Mouse (Mus musculus): ENCODE data around the gene Fryl.

The Fryl gene

GRCm38 (mm10) chr5:73192870-73193576, 63.4 kb downstream of the Fryl start:
- no peak for DNase-seq

DNA sequence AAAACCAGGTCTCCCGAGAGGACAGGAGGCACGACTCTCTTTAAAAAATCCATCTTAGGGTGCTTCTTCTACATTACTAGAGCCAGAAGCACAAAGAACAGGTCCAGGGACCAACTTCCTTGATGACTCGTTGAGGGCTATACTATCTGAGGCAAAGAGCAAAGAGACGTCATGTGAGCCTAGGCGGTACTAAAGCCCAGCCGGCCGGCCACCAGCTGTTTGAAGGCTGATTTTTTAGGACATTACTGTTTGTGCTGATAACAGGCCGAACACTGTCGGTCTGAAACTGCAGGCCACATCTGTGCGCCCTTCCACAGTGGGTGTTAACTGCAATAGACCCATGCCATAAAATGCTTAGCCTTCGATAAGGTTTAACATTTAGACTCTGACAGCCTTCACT, 64.7 kb downstream of the Fryl start:
- no peak for DNase-seq

- DNase-seq: no peak
These were observed 66.3 kb downstream of the Fryl start for GRCm38 (mm10) chr5:73190164-73190563.

GRCm38 (mm10) chr5:73189443-73190160, 66.8 kb downstream of the Fryl start:
- DNase-seq: no peak

- DNase-seq: no peak
These were observed 67.8 kb downstream of the Fryl start for GRCm38 (mm10) chr5:73188576-73188975.

GRCm38 (mm10) chr5:73188164-73188563, 68.3 kb downstream of the Fryl start:
- no peak for DNase-seq

DNA sequence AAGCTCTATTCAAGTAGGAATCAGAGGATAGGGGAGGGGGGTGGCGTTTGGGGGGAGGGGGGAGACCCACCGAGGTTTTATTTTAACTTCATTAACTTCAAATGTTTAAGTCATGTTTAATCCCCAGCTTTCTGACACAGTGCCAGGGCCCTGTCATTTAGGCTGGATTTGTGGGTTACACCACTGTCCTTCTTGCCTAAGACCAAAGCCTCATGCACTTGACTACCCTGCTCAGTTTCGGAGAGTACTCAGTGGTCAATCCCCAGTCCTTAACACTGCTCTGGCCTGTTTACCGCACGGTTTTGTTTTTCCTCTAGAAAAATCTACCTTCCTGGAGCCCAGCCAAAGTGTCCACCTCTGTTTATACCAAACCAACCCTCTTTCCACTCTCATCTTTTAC, 69.5 kb downstream of the Fryl start:
- DNase-seq: no peak

DNA sequence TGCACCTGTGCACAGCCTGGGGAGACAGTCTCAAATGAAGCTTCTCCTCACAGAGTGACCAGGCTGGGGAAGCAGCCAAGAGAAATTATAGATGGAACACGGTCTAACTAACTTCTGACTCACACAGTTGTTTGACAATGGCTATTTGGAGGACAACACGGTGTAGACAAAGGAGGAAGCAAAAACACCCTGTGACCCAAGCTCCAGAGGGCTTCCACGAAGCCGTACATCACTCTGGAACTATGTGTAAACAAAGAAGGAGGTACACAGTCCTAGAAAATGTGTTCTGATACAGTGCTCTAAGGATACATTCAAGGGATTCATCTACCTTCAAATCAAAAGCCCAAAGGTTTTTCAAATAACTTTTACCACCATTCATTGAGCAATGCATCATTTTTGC, 71.0 kb downstream of the Fryl start:
- no peak for DNase-seq

- DNase-seq: no peak
These were observed 73.5 kb downstream of the Fryl start for GRCm38 (mm10) chr5:73182701-73183447.

GRCm38 (mm10) chr5:73182191-73182590, 74.2 kb downstream of the Fryl start:
- DNase-seq: no peak

DNA sequence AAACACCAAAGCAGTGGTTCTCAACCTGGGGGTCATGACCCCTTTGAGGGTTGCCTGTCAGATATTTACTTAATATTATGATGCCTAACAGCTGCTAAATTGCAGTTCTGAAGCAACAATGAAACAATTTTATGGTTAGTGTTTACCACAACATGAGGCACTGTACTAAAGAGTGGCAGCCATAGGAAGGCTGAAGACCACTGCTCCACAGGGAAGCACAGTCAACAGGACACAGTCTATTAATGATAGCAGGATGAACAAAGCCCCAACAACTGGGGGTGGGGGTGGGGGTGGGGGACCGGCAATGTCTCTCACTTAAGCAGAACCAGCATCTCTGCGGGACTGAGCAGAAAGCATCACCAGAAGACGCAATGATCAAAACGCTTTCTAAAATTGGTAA, 80.1 kb downstream of the Fryl start:
- DNase-seq: no peak

DNA sequence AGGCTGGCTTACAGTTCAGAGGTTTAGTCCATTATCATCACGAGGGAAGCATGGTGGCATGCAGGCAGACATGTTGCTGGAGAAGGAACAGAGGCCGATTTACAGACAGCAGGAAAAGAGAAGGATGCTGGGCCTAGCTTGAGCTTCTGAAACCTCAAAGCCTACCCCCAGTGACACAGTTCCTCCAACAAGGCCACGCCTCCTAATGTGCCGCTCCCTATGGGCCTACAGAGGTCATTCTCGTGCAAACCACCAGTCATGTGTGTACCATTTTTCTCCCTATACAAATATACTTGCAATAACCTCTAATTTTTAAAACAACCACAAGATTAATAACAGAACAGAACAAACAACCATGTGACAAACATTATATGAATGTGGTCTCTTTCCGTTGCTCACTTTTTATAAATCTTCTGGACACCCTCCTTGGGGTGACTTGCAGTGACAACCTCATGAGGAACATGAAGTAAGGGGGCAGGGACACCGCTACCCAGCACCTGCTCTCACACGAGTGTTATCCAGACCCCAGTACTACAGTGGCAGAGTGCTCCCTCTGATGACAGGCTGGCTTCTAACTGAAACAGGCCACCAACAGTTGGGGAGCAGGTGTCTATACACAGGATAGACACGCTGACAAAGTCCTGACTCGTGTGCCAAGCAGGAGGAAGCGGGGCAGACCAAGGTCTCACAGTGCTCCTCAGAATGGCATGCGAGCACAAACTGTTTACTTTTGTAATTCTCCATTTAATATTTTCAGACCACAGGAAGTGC, 80.9 kb downstream of the Fryl start:
- DNase-seq: peak; percentile 42

DNA sequence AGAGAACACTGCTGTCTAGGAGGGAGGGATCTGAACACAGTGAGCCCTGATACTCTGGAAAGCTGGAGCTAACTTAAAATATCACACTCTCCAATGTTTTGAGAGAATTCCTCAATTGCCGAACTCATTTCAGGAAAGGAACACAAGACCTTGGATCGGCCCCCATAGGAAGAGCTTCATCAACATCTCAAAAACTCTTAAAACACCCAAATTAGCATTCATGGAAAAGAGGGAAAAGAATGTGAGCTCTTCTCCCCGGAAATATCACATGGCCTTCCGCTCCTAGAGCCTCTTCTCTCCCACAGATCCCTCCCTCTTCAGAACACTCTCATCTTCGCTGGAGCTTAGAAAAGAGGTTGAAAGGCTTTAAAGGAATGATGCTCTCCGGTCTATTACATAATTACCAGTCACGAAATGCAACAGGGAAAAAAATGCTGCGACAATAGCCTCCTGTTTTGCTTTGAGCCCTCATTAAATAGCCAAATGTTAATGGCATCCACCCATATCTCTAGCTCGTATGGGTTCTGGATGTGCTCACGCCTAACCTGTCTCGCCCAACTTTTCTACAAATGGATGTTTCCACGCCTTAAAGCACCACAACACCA, 84.4 kb downstream of the Fryl start:
- no peak for DNase-seq

GRCm38 (mm10) chr5:73171203-73171602, 85.2 kb downstream of the Fryl start:
- DNase-seq: no peak

DNA sequence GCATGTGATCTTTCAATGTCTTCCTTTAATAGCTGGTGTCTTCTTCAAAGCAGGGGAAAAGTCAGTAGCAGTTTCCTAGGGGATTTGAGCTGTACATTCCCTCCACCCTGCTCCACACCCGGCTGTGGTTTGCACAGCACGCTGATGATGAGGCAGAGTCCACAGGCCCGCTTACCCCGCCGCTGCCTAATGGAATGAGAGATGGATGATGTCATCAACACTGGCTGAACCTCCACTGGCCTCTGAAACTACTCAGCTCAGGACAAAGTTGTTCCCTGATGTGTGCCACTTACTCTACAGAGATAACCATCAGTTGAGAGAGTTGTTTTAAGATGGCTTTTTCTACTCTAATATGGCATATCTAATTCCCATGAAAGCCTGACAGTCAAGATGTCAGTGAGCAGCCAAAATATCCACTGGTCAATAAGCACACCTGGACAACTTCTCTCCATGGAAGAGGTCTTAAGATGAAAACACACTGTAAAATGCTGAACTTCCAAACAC, 87.6 kb downstream of the Fryl start:
- DNase-seq: no peak

GRCm38 (mm10) chr5:73167976-73168768, 88.2 kb downstream of the Fryl start:
- no peak for DNase-seq

DNA sequence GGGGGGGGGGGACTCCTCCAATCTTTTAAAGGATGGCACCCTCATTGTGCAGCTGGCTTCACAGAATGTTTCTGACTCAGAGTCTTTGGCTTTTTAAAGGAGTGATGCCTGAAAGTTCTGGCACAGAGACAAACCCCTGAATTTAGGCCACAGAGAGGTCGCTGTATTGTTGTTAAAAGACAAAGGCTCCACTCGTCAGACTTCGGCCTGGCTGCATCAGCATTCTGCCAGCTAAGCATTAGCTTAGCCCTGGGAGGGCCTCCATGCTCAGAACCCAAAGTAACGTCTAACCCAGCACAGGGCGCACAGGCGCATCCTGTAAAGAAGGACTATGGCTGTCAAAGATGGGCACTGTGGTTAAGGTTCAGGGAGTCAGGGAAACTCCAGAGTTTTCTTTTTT, 92.4 kb downstream of the Fryl start:
- no peak for DNase-seq

DNA sequence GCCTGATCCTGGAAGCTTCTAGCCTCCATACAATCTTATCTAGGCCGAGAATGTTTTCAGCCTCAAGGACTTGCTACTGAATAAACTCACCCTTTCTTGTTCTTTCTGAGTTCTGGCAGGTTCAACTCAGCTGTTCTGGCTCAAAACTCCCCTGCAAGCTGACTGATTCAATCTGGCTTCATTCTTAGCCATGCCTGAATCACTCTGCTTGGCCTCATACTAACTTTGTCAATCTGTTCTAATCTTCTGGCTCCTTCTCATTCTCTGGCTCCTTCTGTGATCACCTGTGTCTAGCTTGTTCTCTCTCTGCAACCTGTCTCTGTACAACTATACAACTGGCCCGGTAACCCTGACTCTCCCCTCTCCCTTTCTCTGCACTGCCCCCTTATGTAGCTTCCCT, 93.9 kb downstream of the Fryl start:
- DNase-seq: no peak

GRCm38 (mm10) chr5:73160440-73160839, 96.0 kb downstream of the Fryl start:
- DNase-seq: no peak

DNA sequence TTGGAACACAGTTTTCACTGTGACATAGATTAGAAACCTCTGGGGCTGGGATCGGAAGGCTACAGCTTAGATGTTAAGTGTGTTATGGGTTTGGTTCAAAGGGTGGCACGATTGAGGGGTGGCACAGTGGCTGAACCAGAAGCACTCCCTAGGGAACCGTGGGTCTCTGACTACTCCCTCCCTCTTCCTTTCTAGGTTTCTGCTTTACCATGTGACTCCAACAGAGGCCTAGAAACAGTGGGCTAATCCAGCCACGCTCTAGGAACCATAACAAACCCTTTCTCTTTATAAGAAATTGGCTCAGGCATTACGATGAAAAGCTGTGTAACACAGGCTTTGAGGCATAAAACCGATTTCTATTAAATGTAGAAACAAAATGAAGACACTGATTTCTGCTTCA, 98.9 kb downstream of the Fryl start:
- DNase-seq: no peak

DNA sequence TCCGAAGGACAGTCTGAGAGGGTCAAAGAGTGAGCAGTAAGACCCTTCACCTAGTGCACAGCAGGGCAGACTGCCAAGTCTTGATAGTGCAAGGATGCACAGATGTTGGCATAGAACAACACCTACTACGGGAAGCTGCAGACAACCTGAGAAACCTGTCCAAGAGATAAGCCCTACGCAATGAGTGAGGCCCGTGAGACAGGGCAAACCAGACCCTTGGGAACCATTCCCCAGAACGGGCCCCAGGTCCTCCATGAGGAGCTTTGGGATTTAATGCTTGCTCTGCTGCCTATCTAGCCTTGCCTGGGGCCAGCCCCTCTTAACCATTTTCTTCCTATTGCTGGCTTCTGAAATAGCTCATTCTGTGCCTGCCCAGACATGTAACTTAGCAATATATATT, 99.4 kb downstream of the Fryl start:
- no peak for DNase-seq

Measured in thymus, postnatal 25 days (tissue).